Mouse (Mus musculus) lung, embryonic 14.5 days (tissue): ENCODE measurements around the gene Bcor. TPM values are rescaled to one million over a fixed set of nuclear protein-coding genes. Genes with fewer than 3 reads are reported as not detected.
A peak's percentile ranks its signal among the peaks of the same experiment; 100 is the strongest.

Source experiments
- ATAC-seq: fragments of 200-750 bp; cut with Nextera tagmentation; 2 replicates; pipeline ENCODE4 v1.8.0; 2017; ENCODE audit warnings: mild to moderate bottlenecking, moderate TSS enrichment, moderate library complexity; ENCODE audit not compliant: insufficient read depth
- DNase-seq: peaks from one replicate; pipeline ENCODE4 v3.0.0-alpha.2; 2015
- H3K27ac ChIP-seq: fragments of 300-500 bp; sonication (generic); 2 replicates; pipeline ENCODE4 v1.5.1; 2014; ENCODE audit warnings: low read depth, mild to moderate bottlenecking, moderate library complexity
- H3K27me3 ChIP-seq: fragments of 300-500 bp; sonication (generic); 2 replicates; pipeline ENCODE4 v1.6.1; 2014; ENCODE audit warnings: low read length, control low read depth; ENCODE audit not compliant: insufficient read depth
- H3K36me3 ChIP-seq: fragments of 300-500 bp; sonication (generic); 2 replicates; pipeline ENCODE4 v1.6.1; 2014; ENCODE audit warnings: control low read depth; ENCODE audit not compliant: insufficient read depth
- H3K4me1 ChIP-seq: fragments of 300-500 bp; sonication (generic); 2 replicates; pipeline ENCODE4 v1.6.1; 2014; ENCODE audit warnings: antibody characterized with exemption, control low read depth; ENCODE audit not compliant: insufficient read depth
- H3K4me2 ChIP-seq: fragments of 300-500 bp; sonication (generic); 2 replicates; pipeline ENCODE4 v1.6.1; 2014; ENCODE audit warnings: mild to moderate bottlenecking
- H3K4me3 ChIP-seq: fragments of 300-500 bp; sonication (generic); 2 replicates; pipeline ENCODE4 v1.5.1; 2014; ENCODE audit warnings: low read depth, low read length
- H3K9ac ChIP-seq: fragments of 300-500 bp; sonication (generic); 2 replicates; pipeline ENCODE4 v1.6.1; 2014
- H3K9me3 ChIP-seq: fragments of 300-500 bp; sonication (generic); 2 replicates; pipeline ENCODE4 v1.6.1; 2016; ENCODE audit warnings: low read depth, low read length, control low read depth
- CTCF ChIP-seq: IDR thresholded peaks from 2 replicates; pipeline ENCODE4 v1.5.1; 2016; ENCODE audit warnings: antibody characterized with exemption, low read depth
- WGBS: fragments of 180-500 bp; shearing (Covaris S2); extraction: QIAGEN DNeasy Blood & Tissue Kit; methylation state at CpG from one replicate; pipeline ENCODE4 v1.1.7; 2014; 5-methylcytosine and 5-hydroxymethylcytosine counted together
- polyA plus RNA-seq: library from polyadenylated mRNA; unstranded; fragments of >200 nt; fragmentation: Nextera tagmentation; extraction: Ambion mirVana; gene quantifications from 2 replicates; pipeline ENCODE4 v1.2.1, GENCODE M21; 2014

Bcor gene
- polyA plus RNA-seq, 1 experiment from 2014 or later, result 28.9 TPM

GRCm38 (mm10) chrX:12089353-12090081, 70.6 kb downstream of the Bcor start:
- Histone ChIP-seq H3K4me2 (peak overlapping the region; percentile 83), H3K36me3 (no peaks in the 10 kb centered on the region), H3K9me3 (no peaks in the 10 kb centered on the region), H3K9ac (0 out of 2 replicates have a peak overlapping the region, but pooled peaks have one; percentile 9), H3K4me3 (peak overlapping the region; percentile 47), H3K27ac (peak overlapping the region; percentile 88; the same call in 1 of the 2 replicates), H3K27me3 (peaks cover 54% of the 10 kb centered on the region), H3K4me1 (0 out of 2 replicates have a peak, but pooled peaks cover 11% of the 10 kb centered on the region)
- no peak for ATAC-seq
- TF ChIP-seq CTCF, result no peak
- WGBS, result 5% methylated on average over 47 of the region's 52 CpGs
- DNase-seq, result peak; percentile 63

- Histone ChIP-seq H3K4me1 (0 out of 2 replicates have a peak, but pooled peaks cover 11% of the 10 kb centered on the region), H3K36me3 (no peaks in the 10 kb centered on the region), H3K4me2 (peak overlapping the region; percentile 83), H3K4me3 (peak overlapping the region; percentile 46), H3K9me3 (no peaks in the 10 kb centered on the region), H3K27me3 (peaks cover 57% of the 10 kb centered on the region), H3K27ac (peak overlapping the region; percentile 88), H3K9ac (no peak overlapping the region; the same call in 1 of the 2 replicates)
- TF ChIP-seq CTCF, result no peak
- no peak for DNase-seq
- peak; percentile 6; the same call in 1 of the 2 replicates for ATAC-seq
- WGBS, result 4% methylated on average over 13 of the region's 13 CpGs
Observed at GRCm38 (mm10) chrX:12089027-12089340, 71.2 kb downstream of the Bcor start.

- H3K36me3 ChIP-seq, result no peaks in the 10 kb centered on the region
- H3K9me3 ChIP-seq, result no peaks in the 10 kb centered on the region
- H3K9ac ChIP-seq, result peak overlapping the region; percentile 62
- H3K4me3 ChIP-seq, result peak overlapping the region; percentile 46
- 0 out of 2 replicates have a peak, but pooled peaks cover 11% of the 10 kb centered on the region for H3K4me1 ChIP-seq
- 2% methylated on average over 30 of the region's 72 CpGs for WGBS
- H3K4me2 ChIP-seq, result peak overlapping the region; percentile 83
- DNase-seq (peak; percentile 78), ATAC-seq (peak; percentile 70)
- H3K27me3 ChIP-seq, result peaks cover 62% of the 10 kb centered on the region
- TF ChIP-seq CTCF, result no peak
- H3K27ac ChIP-seq, result peak overlapping the region; percentile 88
Observed at GRCm38 (mm10) chrX:12088301-12089026, 71.7 kb downstream of the Bcor start.

- H3K4me1 ChIP-seq, result 0 out of 2 replicates have a peak, but pooled peaks cover 11% of the 10 kb centered on the region
- H3K36me3 ChIP-seq, result no peaks in the 10 kb centered on the region
- TF ChIP-seq CTCF, result no peak
- peak overlapping the region; percentile 62 for H3K9ac ChIP-seq
- ATAC-seq (peak; percentile 14; the same call in 1 of the 2 replicates), DNase-seq (peak; percentile 49)
- WGBS, result 3% methylated on average over 44 of the region's 55 CpGs
- peak overlapping the region; percentile 88 for H3K27ac ChIP-seq
- H3K4me2 ChIP-seq, result peak overlapping the region; percentile 83
- H3K27me3 ChIP-seq, result peaks cover 70% of the 10 kb centered on the region
- H3K9me3 ChIP-seq, result no peaks in the 10 kb centered on the region
- peak overlapping the region; percentile 46 for H3K4me3 ChIP-seq
Observed at GRCm38 (mm10) chrX:12087511-12088300, 72.4 kb downstream of the Bcor start.

- Histone ChIP-seq H3K27ac (0 out of 2 replicates have a peak overlapping the region, but pooled peaks have one; percentile 30), H3K4me2 (peak overlapping the region; percentile 83), H3K27me3 (peaks cover 71% of the 10 kb centered on the region), H3K4me3 (peak overlapping the region; percentile 46), H3K4me1 (0 out of 2 replicates have a peak, but pooled peaks cover 11% of the 10 kb centered on the region), H3K9ac (peak overlapping the region; percentile 62), H3K36me3 (no peaks in the 10 kb centered on the region), H3K9me3 (no peaks in the 10 kb centered on the region)
- DNase-seq (no peak), ATAC-seq (no peak)
- no peak for TF ChIP-seq CTCF
- 3% methylated on average over 41 of the region's 70 CpGs for WGBS
Observed at GRCm38 (mm10) chrX:12086674-12087510, 73.3 kb downstream of the Bcor start.

- H3K27ac ChIP-seq, result no peak overlapping the region
- 0 out of 2 replicates have a peak, but pooled peaks cover 11% of the 10 kb centered on the region for H3K4me1 ChIP-seq
- peak overlapping the region; percentile 83 for H3K4me2 ChIP-seq
- no peak overlapping the region for H3K4me3 ChIP-seq
- H3K9ac ChIP-seq, result no peak overlapping the region
- H3K9me3 ChIP-seq, result no peaks in the 10 kb centered on the region
- no peak for DNase-seq
- no peak for TF ChIP-seq CTCF
- H3K36me3 ChIP-seq, result no peaks in the 10 kb centered on the region
- peaks cover 71% of the 10 kb centered on the region for H3K27me3 ChIP-seq
- 20% methylated on average over 10 of the region's 10 CpGs for WGBS
- no peak for ATAC-seq
Observed at GRCm38 (mm10) chrX:12085949-12086348, 74.2 kb downstream of the Bcor start.
